Mouse (Mus musculus) olfactory bulb, adult 2 months (tissue): Measurements from ENCODE around the gene Tmx4.

Source experiments
- CTCF ChIP-seq: fragments of 200-500 bp; IDR thresholded peaks from 2 replicates; pipeline ENCODE4 v1.5.1; 2012; ENCODE audit warnings: low read depth, mild to moderate bottlenecking, low read length, moderate library complexity; ENCODE audit not compliant: insufficient read depth
- POLR2A ChIP-seq: fragments of 200-500 bp; IDR thresholded peaks from 2 replicates; pipeline ENCODE4 v1.6.1; 2012; ENCODE audit warnings: mild to moderate bottlenecking, low read depth, low read length, moderate library complexity; ENCODE audit not compliant: insufficient read depth

DNA sequence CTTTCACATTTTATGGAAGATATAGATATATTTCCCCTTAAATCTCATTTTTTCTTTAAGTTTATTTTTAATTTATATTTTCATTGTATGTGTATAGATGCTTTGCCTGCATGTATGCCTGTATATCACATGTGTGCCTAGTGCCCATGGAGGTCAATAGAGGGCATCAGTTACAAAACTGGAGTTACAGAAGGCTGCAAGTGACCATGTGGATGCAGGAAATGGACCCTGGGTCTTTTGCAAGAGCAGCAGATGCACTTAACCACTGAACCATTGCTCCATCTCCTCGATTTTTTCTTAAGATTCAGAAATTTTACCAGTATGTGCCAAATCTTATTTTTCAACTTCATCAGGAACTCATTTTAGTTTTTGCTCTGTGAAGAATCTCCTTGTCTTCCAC lies 48.2 kb upstream of the Tmx4 start:
- TF ChIP-seq CTCF, result no peak
- no peak for TF ChIP-seq POLR2A
